Mouse (Mus musculus) adrenal gland, postnatal 4 days (tissue): ENCODE results near the gene Zbtb1. TPM values are rescaled to one million over a fixed set of nuclear protein-coding genes. Genes with fewer than 3 reads are reported as not detected.

ENCODE experiments used
- total RNA-seq, 2 experiments: library from RNA; stranded (reverse); gene quantifications; 2 replicates each; pipeline ENCODE4 v1.2.3; 2021

Zbtb1 gene
- total RNA-seq, 2 experiments from 2014 or later, result 8.9 to 9.4 TPM

Other genes starting within 250 kb of the Zbtb1 start
- gene Esr2, start 193.0 kb upstream of the Zbtb1 start, total RNA-seq, result under 1 TPM in 1 of 2 experiments, not detected in 1; 0.20 TPM
- gene Tex21, start 123.5 kb upstream of the Zbtb1 start, total RNA-seq, result not detected
- gene Mthfd1, start 115.0 kb upstream of the Zbtb1 start, total RNA-seq, result 10 to 100 TPM; 48.3 to 56.2 TPM
- 1 to 10 TPM; 1.9 to 2.4 TPM for gene Akap5, start 45.4 kb upstream of the Zbtb1 start, total RNA-seq
- 10 to 100 TPM; 16.5 to 16.6 TPM for gene Zbtb25, start 664 bp upstream of the Zbtb1 start, total RNA-seq
- gene Hspa2, start 33.9 kb downstream of the Zbtb1 start, total RNA-seq, result 10 to 100 TPM; 22.7 to 24.4 TPM
- 1 to 10 TPM in 1 of 2 experiments, under 1 TPM in 1; 0.56 to 1.0 TPM for gene Ppp1r36, start 47.3 kb downstream of the Zbtb1 start, total RNA-seq
- gene Plekhg3, start 160.6 kb downstream of the Zbtb1 start, total RNA-seq, result 10 to 100 TPM; 21.0 to 29.2 TPM